Mouse (Mus musculus): ENCODE data around the gene Dr1. TPM values are rescaled to one million over a fixed set of nuclear protein-coding genes. Genes with fewer than 3 reads are reported as not detected.

Dr1 gene
- polyA plus RNA-seq (2015; fragmentation: Nextera tagmentation; extraction: Ambion mirVana), result 27.6 and 27.9 TPM in 2 replicates

- H3K4me1 ChIP-seq (replicated peaks; ENCODE audit: control insufficient read depth, insufficient read depth), result no peaks in the 10 kb centered on the region
- WGBS, result 2% methylated on average over 41 of the region's 55 CpGs
- no peaks in the 10 kb centered on the region for H3K36me3 ChIP-seq (ENCODE audit: control insufficient read depth, insufficient read depth, low read length)
- no peaks in the 10 kb centered on the region for H3K27me3 ChIP-seq (ENCODE audit: control insufficient read depth, insufficient read depth, low read length)
- TF ChIP-seq CTCF (IDR thresholded peaks at IDR 0.05; ENCODE audit: low read depth) (no peak), EP300 (optimal IDR thresholded peaks at IDR 0.05) (peak; percentile 42)
- H3K4me2 ChIP-seq (replicated peaks; ENCODE audit: low read depth), result peak within 1 kb of the TSS; percentile 71
- DNase-seq (ENCODE audit: low spot score) (peak; percentile 93), ATAC-seq (ENCODE audit: low FRiP score, low TSS enrichment) (peak; percentile 98)
- H3K9me3 ChIP-seq (ENCODE audit: control insufficient read depth, low read length), result no peaks in the 10 kb centered on the region
- H3K27ac ChIP-seq (replicated peaks), result peak within 1 kb of the TSS; percentile 96
- H3K4me3 ChIP-seq (ENCODE audit: low read depth, low read length), result peak within 1 kb of the TSS; percentile 97
- peak within 1 kb of the TSS; percentile 96 for H3K9ac ChIP-seq (ENCODE audit: low read length)
Measured at GRCm38 (mm10) chr5:108268127-108269062, at the start of gene Dr1. Gene Dr1, plus strand, starts transcription at chr5:108268897.

- TF ChIP-seq EP300 (optimal IDR thresholded peaks at IDR 0.05) (no peak), CTCF (IDR thresholded peaks at IDR 0.05; ENCODE audit: low read depth) (no peak)
- ATAC-seq (ENCODE audit: low FRiP score, low TSS enrichment), result no peak
- DNase-seq (ENCODE audit: low spot score), result no peak
- Histone ChIP-seq H3K27me3 (ENCODE audit: control insufficient read depth, insufficient read depth, low read length) (no peaks in the 10 kb centered on the region), H3K36me3 (ENCODE audit: control insufficient read depth, insufficient read depth, low read length) (no peaks in the 10 kb centered on the region), H3K4me1 (replicated peaks; ENCODE audit: control insufficient read depth, insufficient read depth) (no peaks in the 10 kb centered on the region), H3K4me2 (replicated peaks; ENCODE audit: low read depth) (no peak overlapping the region), H3K4me3 (ENCODE audit: low read depth, low read length) (no peak overlapping the region), H3K9me3 (ENCODE audit: control insufficient read depth, low read length) (no peaks in the 10 kb centered on the region), H3K9ac (ENCODE audit: low read length) (no peak overlapping the region), H3K27ac (replicated peaks) (no peak overlapping the region)
Measured at GRCm38 (mm10) chr5:108224077-108224476, 44.6 kb upstream of the Dr1 start.

- H3K9ac ChIP-seq (ENCODE audit: low read length), result no peak overlapping the region
- no peak overlapping the region for H3K27ac ChIP-seq (replicated peaks)
- H3K4me3 ChIP-seq (ENCODE audit: low read depth, low read length), result no peak overlapping the region
- DNase-seq (ENCODE audit: low spot score) (no peak), ATAC-seq (ENCODE audit: low FRiP score, low TSS enrichment) (no peak)
- H3K4me2 ChIP-seq (replicated peaks; ENCODE audit: low read depth), result no peak overlapping the region
- TF ChIP-seq CTCF (IDR thresholded peaks at IDR 0.05; ENCODE audit: low read depth), result no peak
- H3K9me3 ChIP-seq (ENCODE audit: control insufficient read depth, low read length), result no peaks in the 10 kb centered on the region
- H3K4me1 ChIP-seq (replicated peaks; ENCODE audit: control insufficient read depth, insufficient read depth), result no peaks in the 10 kb centered on the region
- H3K27me3 ChIP-seq (ENCODE audit: control insufficient read depth, insufficient read depth, low read length), result no peaks in the 10 kb centered on the region
- no peaks in the 10 kb centered on the region for H3K36me3 ChIP-seq (ENCODE audit: control insufficient read depth, insufficient read depth, low read length)
Measured at GRCm38 (mm10) chr5:108226159-108226558, 42.5 kb upstream of the Dr1 start.

- TF ChIP-seq CTCF (IDR thresholded peaks at IDR 0.05; ENCODE audit: low read depth) (no peak), EP300 (optimal IDR thresholded peaks at IDR 0.05) (no peak)
- Histone ChIP-seq H3K4me1 (replicated peaks; ENCODE audit: control insufficient read depth, insufficient read depth) (no peaks in the 10 kb centered on the region), H3K36me3 (ENCODE audit: control insufficient read depth, insufficient read depth, low read length) (no peaks in the 10 kb centered on the region), H3K9me3 (ENCODE audit: control insufficient read depth, low read length) (no peaks in the 10 kb centered on the region), H3K9ac (ENCODE audit: low read length) (no peak overlapping the region), H3K27ac (replicated peaks) (no peak overlapping the region), H3K27me3 (ENCODE audit: control insufficient read depth, insufficient read depth, low read length) (no peaks in the 10 kb centered on the region), H3K4me2 (replicated peaks; ENCODE audit: low read depth) (no peak overlapping the region), H3K4me3 (ENCODE audit: low read depth, low read length) (no peak overlapping the region)
- no peak for ATAC-seq (ENCODE audit: low FRiP score, low TSS enrichment)
- 32% methylated on average over 3 of the region's 3 CpGs for WGBS
- no peak for DNase-seq (ENCODE audit: low spot score)
Measured at GRCm38 (mm10) chr5:108246314-108246765, 22.4 kb upstream of the Dr1 start.

GRCm38 (mm10) chr5:108250033-108250432, 18.7 kb upstream of the Dr1 start:
- H3K9me3 ChIP-seq (ENCODE audit: control insufficient read depth, low read length), result no peaks in the 10 kb centered on the region
- H3K36me3 ChIP-seq (ENCODE audit: control insufficient read depth, insufficient read depth, low read length), result no peaks in the 10 kb centered on the region
- H3K4me3 ChIP-seq (ENCODE audit: low read depth, low read length), result no peak overlapping the region
- WGBS, result 38% methylated on average over 2 of the region's 2 CpGs
- no peaks in the 10 kb centered on the region for H3K4me1 ChIP-seq (replicated peaks; ENCODE audit: control insufficient read depth, insufficient read depth)
- no peak for ATAC-seq (ENCODE audit: low FRiP score, low TSS enrichment)
- no peaks in the 10 kb centered on the region for H3K27me3 ChIP-seq (ENCODE audit: control insufficient read depth, insufficient read depth, low read length)
- TF ChIP-seq CTCF (IDR thresholded peaks at IDR 0.05; ENCODE audit: low read depth) (no peak), EP300 (optimal IDR thresholded peaks at IDR 0.05) (no peak)
- H3K27ac ChIP-seq (replicated peaks), result no peak overlapping the region
- no peak for DNase-seq (ENCODE audit: low spot score)
- no peak overlapping the region for H3K4me2 ChIP-seq (replicated peaks; ENCODE audit: low read depth)
- H3K9ac ChIP-seq (ENCODE audit: low read length), result no peak overlapping the region

- H3K27me3 ChIP-seq (ENCODE audit: control insufficient read depth, insufficient read depth, low read length), result no peaks in the 10 kb centered on the region
- no peak overlapping the region for H3K9ac ChIP-seq (ENCODE audit: low read length)
- no peak overlapping the region for H3K4me3 ChIP-seq (ENCODE audit: low read depth, low read length)
- no peak for TF ChIP-seq EP300 (optimal IDR thresholded peaks at IDR 0.05)
- ATAC-seq (ENCODE audit: low FRiP score, low TSS enrichment) (no peak), DNase-seq (ENCODE audit: low spot score) (no peak)
- WGBS, result 71% methylated on average over 5 of the region's 5 CpGs
- no peak overlapping the region for H3K4me2 ChIP-seq (replicated peaks; ENCODE audit: low read depth)
- H3K9me3 ChIP-seq (ENCODE audit: control insufficient read depth, low read length), result no peaks in the 10 kb centered on the region
- no peaks in the 10 kb centered on the region for H3K4me1 ChIP-seq (replicated peaks; ENCODE audit: control insufficient read depth, insufficient read depth)
- no peaks in the 10 kb centered on the region for H3K36me3 ChIP-seq (ENCODE audit: control insufficient read depth, insufficient read depth, low read length)
- no peak overlapping the region for H3K27ac ChIP-seq (replicated peaks)
Measured at GRCm38 (mm10) chr5:108255259-108255658, 13.4 kb upstream of the Dr1 start.

Measured in stomach, postnatal 0 days (tissue).